Mouse (Mus musculus) spleen, adult 12 weeks (tissue): ENCODE measurements around the gene Fpgs.

Source experiments
- DNase-seq: peaks from one replicate; pipeline ENCODE4 v3.0.0; 2022; ENCODE audit warnings: low spot score

The Fpgs gene

GRCm38 (mm10) chr2:32724832-32725790 lies 21.2 kb upstream of the Fpgs start:
- no peak for DNase-seq

- DNase-seq, result no peak
Measured at GRCm38 (mm10) chr2:32724149-32724548, 20.2 kb upstream of the Fpgs start.

GRCm38 (mm10) chr2:32722581-32722980 lies 18.6 kb upstream of the Fpgs start:
- no peak for DNase-seq

DNA sequence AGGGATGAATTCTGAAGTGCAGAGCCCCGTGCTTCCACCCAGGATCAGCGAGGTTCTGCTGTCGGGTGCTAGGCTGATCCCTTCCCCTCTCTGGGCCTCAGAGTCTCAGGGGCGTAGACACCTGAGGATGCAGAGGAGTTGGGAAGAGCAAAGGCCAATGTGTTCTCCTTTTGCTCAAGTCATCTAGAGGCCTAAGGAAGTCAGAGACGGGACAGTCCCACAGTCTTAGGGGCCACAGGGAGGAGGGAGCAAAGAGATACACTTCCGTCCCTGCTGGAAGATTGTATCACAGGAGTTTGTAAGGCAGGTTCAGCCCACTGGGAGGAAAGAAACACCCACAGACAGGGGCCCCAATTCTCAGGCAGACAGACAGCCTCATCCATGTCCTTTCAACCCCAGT lies 18.1 kb upstream of the Fpgs start:
- no peak for DNase-seq

DNA sequence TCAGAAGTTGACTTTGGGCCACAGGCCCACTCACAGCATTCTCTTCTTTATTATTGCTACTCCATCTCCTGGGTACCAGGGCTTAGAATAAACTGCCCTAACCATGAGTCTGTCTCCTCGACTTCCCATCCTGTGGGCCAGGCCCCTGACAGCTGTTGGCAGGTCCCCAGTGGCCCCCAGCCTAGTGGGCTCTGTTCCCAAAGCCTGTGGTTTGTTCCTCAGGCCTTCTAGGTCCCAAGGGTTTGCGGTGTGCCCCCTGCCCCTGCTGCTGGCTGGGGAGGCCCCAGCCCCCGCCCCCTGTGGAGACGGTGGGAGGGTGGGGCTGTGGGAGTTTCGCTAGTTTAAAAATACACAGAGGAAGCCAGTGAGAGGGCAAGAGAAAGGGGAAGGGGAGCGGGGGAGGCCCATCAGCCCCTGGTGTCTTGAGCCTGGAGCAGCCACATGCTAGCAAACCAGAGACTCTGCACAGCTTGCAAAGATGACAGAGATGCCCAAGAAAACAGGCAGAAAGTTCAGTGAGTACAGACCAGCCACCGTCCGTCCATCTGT lies 16.8 kb upstream of the Fpgs start, which contains the start of gene Sh2d3c:
TSS of gene Sh2d3c (plus strand) at position 375 of the 549 bp plus-strand sequence.
- DNase-seq, result no peak

- DNase-seq, result no peak
Measured at GRCm38 (mm10) chr2:32720053-32720452, 16.1 kb upstream of the Fpgs start.

DNA sequence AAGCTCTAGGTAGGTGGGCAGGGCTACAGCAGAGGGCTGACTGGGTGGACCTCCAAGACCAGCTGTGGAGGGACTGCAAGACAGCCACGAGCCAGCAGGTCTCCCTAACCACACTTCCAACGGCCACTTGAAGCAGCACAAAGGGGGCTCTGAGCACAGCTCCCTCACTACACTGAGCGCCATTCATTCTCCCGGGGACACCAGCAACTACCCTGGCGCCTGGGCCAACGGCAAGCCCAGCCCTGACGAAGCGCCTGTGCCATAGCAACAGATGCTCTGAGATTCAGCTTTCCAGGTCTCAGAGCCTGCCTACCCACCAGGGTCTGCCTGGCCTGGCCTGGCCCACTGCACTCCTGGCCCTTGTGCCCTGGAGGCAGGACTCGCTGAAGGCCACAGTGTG lies 14.8 kb upstream of the Fpgs start:
- DNase-seq, result no peak

- peak; percentile 39 for DNase-seq
Measured at GRCm38 (mm10) chr2:32714987-32715425, 11.1 kb upstream of the Fpgs start.

- no peak for DNase-seq
Measured at GRCm38 (mm10) chr2:32714117-32714986, 10.4 kb upstream of the Fpgs start.

DNA sequence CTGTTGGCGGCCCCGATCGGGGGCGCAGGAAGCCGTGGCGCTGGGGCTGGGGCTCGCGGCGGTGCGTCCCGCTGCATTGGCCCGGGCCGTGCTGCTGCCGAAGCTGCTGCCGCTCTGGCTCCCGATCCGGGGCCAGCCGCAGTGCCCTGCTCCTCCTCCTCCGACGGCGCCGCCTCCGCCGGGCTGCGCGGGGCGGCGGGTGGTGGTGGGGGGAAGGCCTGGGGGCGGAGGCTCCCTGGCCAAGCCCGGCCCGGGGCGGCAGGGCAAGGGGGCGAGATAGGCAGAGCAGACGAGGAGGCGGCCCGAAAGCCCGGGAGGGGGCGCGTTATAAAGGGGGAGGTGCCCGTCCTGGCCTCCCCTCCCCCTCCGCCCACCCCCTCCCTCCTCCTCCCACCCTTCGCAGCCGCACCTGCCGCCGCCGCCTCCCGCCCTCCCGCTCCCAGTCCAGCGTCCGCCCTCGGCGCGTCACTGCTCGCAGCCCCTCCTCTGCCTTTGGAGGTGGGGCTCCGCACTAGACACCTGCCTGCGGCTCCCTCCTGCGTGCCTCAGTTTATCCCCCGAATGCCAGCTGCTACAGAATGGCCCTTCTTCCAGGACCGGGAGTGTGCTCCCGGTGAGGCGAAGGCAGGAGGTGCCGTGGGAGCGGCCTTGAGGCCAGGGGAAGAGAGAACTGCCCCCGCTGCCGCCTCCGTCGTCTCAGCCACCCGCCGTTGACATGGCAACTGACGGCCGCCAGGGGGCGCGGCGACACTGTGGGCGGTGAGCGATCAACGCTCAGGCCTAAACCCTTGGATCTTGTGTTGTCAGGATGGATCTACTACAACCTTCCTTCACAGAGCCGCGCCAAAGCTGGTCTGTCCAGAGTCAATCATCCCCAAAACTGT lies 9.2 kb upstream of the Fpgs start, which contains the start of gene Cdk9:
TSS of gene Cdk9 (minus strand) at position 143 of the 884 bp plus-strand sequence.
- DNase-seq, result peak; percentile 91

DNA sequence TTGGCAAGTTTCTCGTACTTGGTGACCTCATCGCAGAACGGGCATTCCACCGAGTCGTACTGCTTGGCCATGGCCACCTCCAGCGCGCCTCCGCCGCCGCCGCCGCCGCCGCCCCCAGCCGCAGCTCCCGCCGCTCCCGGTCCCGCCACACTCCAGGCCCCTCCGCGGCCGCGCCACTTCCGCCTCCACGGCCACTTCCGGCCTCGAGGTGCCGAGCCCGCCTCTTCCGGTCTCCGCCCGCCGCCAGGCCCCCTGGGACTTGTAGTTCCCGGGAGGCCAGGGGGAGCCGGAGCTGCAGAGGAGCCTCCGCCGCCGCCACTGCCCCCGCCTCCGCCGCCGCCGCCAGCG lies 8.6 kb upstream of the Fpgs start:
- DNase-seq, result peak; percentile 97

- peak; percentile 46 for DNase-seq
Measured at GRCm38 (mm10) chr2:32712108-32712551, 8.2 kb upstream of the Fpgs start.

GRCm38 (mm10) chr2:32711301-32712056 lies 7.5 kb upstream of the Fpgs start:
- DNase-seq, result no peak

DNA sequence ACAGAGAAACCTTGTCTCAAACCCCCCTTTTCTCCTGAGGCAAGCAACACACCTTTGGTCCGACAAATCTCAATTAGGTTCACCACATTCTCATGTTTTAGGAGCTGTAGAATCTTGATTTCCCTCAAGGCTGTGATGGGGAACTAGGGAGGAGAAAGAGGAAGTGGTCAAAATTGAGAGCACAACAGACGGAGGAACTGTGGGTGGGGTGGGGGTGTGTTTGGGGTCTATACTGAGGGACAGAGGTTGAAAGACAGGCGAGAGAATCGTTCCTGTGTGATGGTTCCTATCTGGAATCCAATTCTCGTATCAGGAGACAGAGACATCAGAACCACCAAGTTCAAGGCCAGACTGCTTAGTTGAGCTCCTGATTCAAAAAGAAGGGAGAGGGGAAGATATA lies 6.5 kb upstream of the Fpgs start:
- DNase-seq, result no peak

DNA sequence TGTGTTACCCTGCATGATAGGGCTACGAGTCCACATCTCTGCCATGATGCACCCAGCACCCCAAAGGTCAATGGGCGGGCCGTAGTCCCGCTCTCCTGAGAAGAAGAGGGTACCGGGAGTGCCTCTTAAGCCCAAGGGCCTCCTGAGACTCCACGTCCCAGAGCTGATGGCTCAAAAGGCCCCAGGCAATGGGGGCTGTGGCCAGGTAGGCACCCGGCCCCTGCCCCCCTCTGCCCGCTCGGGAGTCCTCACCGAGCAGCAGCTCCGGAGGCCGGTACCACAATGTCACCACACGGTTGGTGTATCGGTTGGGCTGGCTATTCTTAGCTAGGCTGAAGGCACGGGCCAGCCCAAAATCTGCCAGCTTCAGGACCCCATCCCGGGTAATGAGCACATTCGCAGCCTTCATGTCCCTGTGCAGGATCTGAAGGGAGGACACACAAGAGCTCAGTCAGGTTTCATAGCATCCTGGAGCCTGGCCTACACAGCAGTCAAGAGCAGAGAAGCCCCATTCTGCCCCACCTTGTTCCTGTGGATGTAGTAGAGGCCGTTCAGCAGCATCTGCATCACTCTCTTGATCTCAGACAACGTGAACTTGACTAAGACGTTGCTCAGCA lies 5.7 kb upstream of the Fpgs start:
- no peak for DNase-seq

- DNase-seq, result peak; percentile 50
Measured at GRCm38 (mm10) chr2:32708643-32709042, 4.7 kb upstream of the Fpgs start.

- DNase-seq, result no peak
Measured at GRCm38 (mm10) chr2:32706971-32707370, 3.0 kb upstream of the Fpgs start.

- DNase-seq, result no peak
Measured at GRCm38 (mm10) chr2:32705018-32705417, 1.1 kb upstream of the Fpgs start.

DNA sequence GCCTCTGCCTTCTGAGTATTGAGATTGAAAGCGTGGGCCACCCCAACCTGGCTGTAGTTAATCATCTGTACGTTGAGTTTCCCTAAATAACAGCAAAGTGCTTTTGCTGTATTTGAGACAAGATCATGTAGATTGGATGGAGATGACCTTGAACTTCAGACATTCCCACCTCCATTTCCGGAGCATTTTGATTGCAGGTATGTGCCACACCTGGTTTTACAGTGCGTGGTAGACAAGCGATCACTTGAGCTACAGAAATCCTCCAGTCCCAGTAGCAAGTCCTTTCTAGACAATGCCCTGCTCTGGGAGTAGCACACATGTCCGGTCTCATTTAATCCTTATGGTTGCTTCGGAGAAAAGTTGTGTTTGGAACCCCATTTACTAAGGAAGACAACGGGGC lies 899 bp downstream of the Fpgs start:
- no peak for DNase-seq
